Mouse (Mus musculus): Measurements from ENCODE around the gene Bicc1. TPM values are rescaled to one million over a fixed set of nuclear protein-coding genes. Genes with fewer than 3 reads are reported as not detected.

Gene Bicc1
- polyA plus RNA-seq, 1 experiment from 2014 or later = 3.5 TPM

GRCm38 (mm10) chr10:70926126-70926525 is 233.4 kb downstream of the Bicc1 start:
- Histone ChIP-seq H3K27ac (ENCODE audit: low read length) (no peak overlapping the region), H3K9ac (ENCODE audit: low read depth, low read length) (no peak overlapping the region), H3K4me2 (ENCODE audit: low read depth, low read length) (no peak overlapping the region), H3K36me3 (ENCODE audit: control insufficient read depth, insufficient read depth) (0 out of 2 replicates have a peak, but pooled peaks cover 2% of the 10 kb centered on the region), H3K9me3 (replicated peaks; ENCODE audit: control insufficient read depth, low read length) (peaks cover 4% of the 10 kb centered on the region), H3K27me3 (ENCODE audit: control insufficient read depth, insufficient read depth, low read depth, low read length) (no peaks in the 10 kb centered on the region), H3K4me3 (ENCODE audit: low read depth, low read length) (no peak overlapping the region), H3K4me1 (ENCODE audit: control insufficient read depth, low read depth, low read length) (no peaks in the 10 kb centered on the region)
- ATAC-seq (ENCODE audit: low read depth) = no peak
- WGBS (ENCODE audit: insufficient replicate concordance) = 66% methylated on average over 4 of the region's 4 CpGs

GRCm38 (mm10) chr10:70924348-70924747 is 235.2 kb downstream of the Bicc1 start:
- ATAC-seq (ENCODE audit: low read depth) = no peak
- WGBS (ENCODE audit: insufficient replicate concordance) = 48% methylated on average over 3 of the region's 3 CpGs
- H3K4me1 ChIP-seq (ENCODE audit: control insufficient read depth, low read depth, low read length) = no peaks in the 10 kb centered on the region

GRCm38 (mm10) chr10:70923936-70924335 is 235.6 kb downstream of the Bicc1 start:
- ATAC-seq (ENCODE audit: low read depth) = no peak
- no peak overlapping the region for H3K27ac ChIP-seq (ENCODE audit: low read length)
- H3K36me3 ChIP-seq (ENCODE audit: control insufficient read depth, insufficient read depth) = no peaks in the 10 kb centered on the region
- no peaks in the 10 kb centered on the region for H3K27me3 ChIP-seq (ENCODE audit: control insufficient read depth, insufficient read depth, low read depth, low read length)
- H3K4me2 ChIP-seq (ENCODE audit: low read depth, low read length) = no peak overlapping the region
- H3K4me1 ChIP-seq (ENCODE audit: control insufficient read depth, low read depth, low read length) = no peaks in the 10 kb centered on the region
- peaks cover 4% of the 10 kb centered on the region for H3K9me3 ChIP-seq (replicated peaks; ENCODE audit: control insufficient read depth, low read length)
- no peak overlapping the region for H3K4me3 ChIP-seq (ENCODE audit: low read depth, low read length)
- H3K9ac ChIP-seq (ENCODE audit: low read depth, low read length) = no peak overlapping the region
- WGBS (ENCODE audit: insufficient replicate concordance) = 70% methylated on average over 3 of the region's 3 CpGs

More at GRCm38 (mm10) chr10:70924348-70924747, 235.2 kb downstream of the Bicc1 start:
- H3K27me3 ChIP-seq (ENCODE audit: control insufficient read depth, insufficient read depth, low read depth, low read length) = no peaks in the 10 kb centered on the region
- no peak overlapping the region for H3K27ac ChIP-seq (ENCODE audit: low read length)
- no peak overlapping the region for H3K4me3 ChIP-seq (ENCODE audit: low read depth, low read length)
- H3K9ac ChIP-seq (ENCODE audit: low read depth, low read length) = no peak overlapping the region
- peaks cover 4% of the 10 kb centered on the region for H3K9me3 ChIP-seq (replicated peaks; ENCODE audit: control insufficient read depth, low read length)
- H3K4me2 ChIP-seq (ENCODE audit: low read depth, low read length) = no peak overlapping the region
- H3K36me3 ChIP-seq (ENCODE audit: control insufficient read depth, insufficient read depth) = no peaks in the 10 kb centered on the region

GRCm38 (mm10) chr10:70921481-70921880 is 238.0 kb downstream of the Bicc1 start:
- H3K9ac ChIP-seq (ENCODE audit: low read depth, low read length) = no peak overlapping the region
- no peaks in the 10 kb centered on the region; the same call in 1 of the 2 replicates for H3K9me3 ChIP-seq (replicated peaks; ENCODE audit: control insufficient read depth, low read length)
- H3K36me3 ChIP-seq (ENCODE audit: control insufficient read depth, insufficient read depth) = no peaks in the 10 kb centered on the region
- H3K4me2 ChIP-seq (ENCODE audit: low read depth, low read length) = no peak overlapping the region
- H3K27me3 ChIP-seq (ENCODE audit: control insufficient read depth, insufficient read depth, low read depth, low read length) = no peaks in the 10 kb centered on the region
- H3K27ac ChIP-seq (ENCODE audit: low read length) = no peak overlapping the region
- no peaks in the 10 kb centered on the region for H3K4me1 ChIP-seq (ENCODE audit: control insufficient read depth, low read depth, low read length)
- 59% methylated on average over 6 of the region's 6 CpGs for WGBS (ENCODE audit: insufficient replicate concordance)
- ATAC-seq (ENCODE audit: low read depth) = no peak
- no peak overlapping the region for H3K4me3 ChIP-seq (ENCODE audit: low read depth, low read length)

GRCm38 (mm10) chr10:70919851-70920250 is 239.6 kb downstream of the Bicc1 start:
- H3K27ac ChIP-seq (ENCODE audit: low read length) = no peak overlapping the region
- H3K4me2 ChIP-seq (ENCODE audit: low read depth, low read length) = no peak overlapping the region
- no peaks in the 10 kb centered on the region for H3K36me3 ChIP-seq (ENCODE audit: control insufficient read depth, insufficient read depth)
- H3K4me3 ChIP-seq (ENCODE audit: low read depth, low read length) = no peak overlapping the region
- H3K4me1 ChIP-seq (ENCODE audit: control insufficient read depth, low read depth, low read length) = no peaks in the 10 kb centered on the region
- ATAC-seq (ENCODE audit: low read depth) = no peak
- H3K27me3 ChIP-seq (ENCODE audit: control insufficient read depth, insufficient read depth, low read depth, low read length) = no peaks in the 10 kb centered on the region
- WGBS (ENCODE audit: insufficient replicate concordance) = 40% methylated on average over 1 of the region's 1 CpGs
- H3K9ac ChIP-seq (ENCODE audit: low read depth, low read length) = no peak overlapping the region
- no peaks in the 10 kb centered on the region; the same call in 1 of the 2 replicates for H3K9me3 ChIP-seq (replicated peaks; ENCODE audit: control insufficient read depth, low read length)

GRCm38 (mm10) chr10:70919031-70919663 is 240.4 kb downstream of the Bicc1 start:
- H3K4me1 ChIP-seq (ENCODE audit: control insufficient read depth, low read depth, low read length) = no peaks in the 10 kb centered on the region
- ATAC-seq (ENCODE audit: low read depth) = no peak
- H3K9me3 ChIP-seq (replicated peaks; ENCODE audit: control insufficient read depth, low read length) = no peaks in the 10 kb centered on the region; the same call in 1 of the 2 replicates
- WGBS (ENCODE audit: insufficient replicate concordance) = 60% methylated on average over 13 of the region's 13 CpGs
- H3K4me2 ChIP-seq (ENCODE audit: low read depth, low read length) = no peak overlapping the region
- no peak overlapping the region for H3K27ac ChIP-seq (ENCODE audit: low read length)
- H3K9ac ChIP-seq (ENCODE audit: low read depth, low read length) = no peak overlapping the region
- H3K4me3 ChIP-seq (ENCODE audit: low read depth, low read length) = no peak overlapping the region
- H3K36me3 ChIP-seq (ENCODE audit: control insufficient read depth, insufficient read depth) = no peaks in the 10 kb centered on the region
- no peaks in the 10 kb centered on the region for H3K27me3 ChIP-seq (ENCODE audit: control insufficient read depth, insufficient read depth, low read depth, low read length)

GRCm38 (mm10) chr10:70916697-70917096 is 242.8 kb downstream of the Bicc1 start:
- no peak for ATAC-seq (ENCODE audit: low read depth)

GRCm38 (mm10) chr10:70915096-70915495 is 244.4 kb downstream of the Bicc1 start:
- H3K27me3 ChIP-seq (ENCODE audit: control insufficient read depth, insufficient read depth, low read depth, low read length) = no peaks in the 10 kb centered on the region
- H3K9me3 ChIP-seq (replicated peaks; ENCODE audit: control insufficient read depth, low read length) = no peaks in the 10 kb centered on the region; the same call in 1 of the 2 replicates
- H3K27ac ChIP-seq (ENCODE audit: low read length) = no peak overlapping the region
- no peak overlapping the region for H3K9ac ChIP-seq (ENCODE audit: low read depth, low read length)
- no peaks in the 10 kb centered on the region for H3K36me3 ChIP-seq (ENCODE audit: control insufficient read depth, insufficient read depth)
- no peak overlapping the region for H3K4me3 ChIP-seq (ENCODE audit: low read depth, low read length)
- WGBS (ENCODE audit: insufficient replicate concordance) = 64% methylated on average over 6 of the region's 6 CpGs
- H3K4me1 ChIP-seq (ENCODE audit: control insufficient read depth, low read depth, low read length) = no peaks in the 10 kb centered on the region
- no peak overlapping the region for H3K4me2 ChIP-seq (ENCODE audit: low read depth, low read length)
- ATAC-seq (ENCODE audit: low read depth) = no peak

More at GRCm38 (mm10) chr10:70916697-70917096, 242.8 kb downstream of the Bicc1 start:
- no peak overlapping the region for H3K27ac ChIP-seq (ENCODE audit: low read length)
- no peaks in the 10 kb centered on the region for H3K36me3 ChIP-seq (ENCODE audit: control insufficient read depth, insufficient read depth)
- no peak overlapping the region for H3K4me2 ChIP-seq (ENCODE audit: low read depth, low read length)
- no peaks in the 10 kb centered on the region for H3K4me1 ChIP-seq (ENCODE audit: control insufficient read depth, low read depth, low read length)
- H3K9ac ChIP-seq (ENCODE audit: low read depth, low read length) = no peak overlapping the region
- whole genome bisulfite sequencing (ENCODE audit: insufficient replicate concordance) = 76% methylated on average over 6 of the region's 6 CpGs
- H3K9me3 ChIP-seq (replicated peaks; ENCODE audit: control insufficient read depth, low read length) = no peaks in the 10 kb centered on the region; the same call in 1 of the 2 replicates
- H3K27me3 ChIP-seq (ENCODE audit: control insufficient read depth, insufficient read depth, low read depth, low read length) = no peaks in the 10 kb centered on the region
- H3K4me3 ChIP-seq (ENCODE audit: low read depth, low read length) = no peak overlapping the region

- Histone ChIP-seq H3K27me3 (ENCODE audit: control insufficient read depth, insufficient read depth, low read depth, low read length) (no peaks in the 10 kb centered on the region), H3K27ac (ENCODE audit: low read length) (no peak overlapping the region), H3K9me3 (replicated peaks; ENCODE audit: control insufficient read depth, low read length) (no peaks in the 10 kb centered on the region), H3K4me2 (ENCODE audit: low read depth, low read length) (no peak overlapping the region), H3K36me3 (ENCODE audit: control insufficient read depth, insufficient read depth) (no peaks in the 10 kb centered on the region), H3K4me3 (ENCODE audit: low read depth, low read length) (no peak overlapping the region), H3K4me1 (ENCODE audit: control insufficient read depth, low read depth, low read length) (no peaks in the 10 kb centered on the region), H3K9ac (ENCODE audit: low read depth, low read length) (no peak overlapping the region)
- 58% methylated on average over 7 of the region's 7 CpGs for WGBS (ENCODE audit: insufficient replicate concordance)
- no peak for ATAC-seq (ENCODE audit: low read depth)
Measured at GRCm38 (mm10) chr10:70903936-70904335, 255.6 kb downstream of the Bicc1 start.
